Mouse (Mus musculus) liver, postnatal 0 days (tissue): ENCODE measurements around the gene Ntm. TPM values are rescaled to one million over a fixed set of nuclear protein-coding genes. Genes with fewer than 3 reads are reported as not detected.

Experiments used
- ATAC-seq: fragments of 200-750 bp; cut with Nextera tagmentation; 2 replicates; pipeline ENCODE4 v1.8.0; 2017; ENCODE audit warnings: mild to moderate bottlenecking, moderate library complexity
- DNase-seq: peaks from one replicate; pipeline ENCODE4 v3.0.0-alpha.2; 2016
- H3K27ac ChIP-seq: fragments of 300-500 bp; sonication (generic); 2 replicates; pipeline ENCODE4 v1.5.1; 2014; ENCODE audit warnings: antibody characterized with exemption, moderate library complexity, mild to moderate bottlenecking, low read depth
- H3K27me3 ChIP-seq: fragments of 300-500 bp; sonication (generic); 2 replicates; pipeline ENCODE4 v1.6.1; 2014; ENCODE audit warnings: low read length, control low read depth, mixed read lengths; ENCODE audit not compliant: insufficient read depth
- H3K36me3 ChIP-seq: fragments of 300-500 bp; sonication (generic); replicated peaks from 2 replicates; pipeline ENCODE4 v1.6.1; 2014; ENCODE audit warnings: mild to moderate bottlenecking, control low read depth, low read length, moderate library complexity, mixed read lengths; ENCODE audit not compliant: insufficient read depth
- H3K4me1 ChIP-seq: fragments of 300-500 bp; sonication (generic); 2 replicates; pipeline ENCODE4 v1.6.1; 2014; ENCODE audit warnings: antibody characterized with exemption, mild to moderate bottlenecking, control low read depth; ENCODE audit not compliant: insufficient read depth
- H3K4me2 ChIP-seq: fragments of 300-500 bp; sonication (generic); 2 replicates; pipeline ENCODE4 v1.6.1; 2014; ENCODE audit warnings: low read depth, mild to moderate bottlenecking, low read length, moderate library complexity, mixed read lengths
- H3K4me3 ChIP-seq: fragments of 300-500 bp; sonication (generic); 2 replicates; pipeline ENCODE4 v1.5.1; 2014; ENCODE audit warnings: low read depth, low read length
- H3K9ac ChIP-seq: fragments of 300-500 bp; sonication (generic); replicated peaks from 2 replicates; pipeline ENCODE4 v1.6.1; 2014; ENCODE audit warnings: mild to moderate bottlenecking, moderate library complexity
- H3K9me3 ChIP-seq: fragments of 300-500 bp; sonication (generic); 2 replicates; pipeline ENCODE4 v1.6.1; 2016; ENCODE audit warnings: mild to moderate bottlenecking, control low read depth, low read length, mixed read lengths
- CTCF ChIP-seq: sonication (generic); IDR thresholded peaks from 2 replicates; pipeline ENCODE4 v1.5.1; 2016; ENCODE audit warnings: antibody characterized with exemption, low read depth
- EP300 ChIP-seq: IDR thresholded peaks from 2 replicates; pipeline ENCODE4 v1.6.1; 2016; ENCODE audit warnings: antibody characterized with exemption, low read depth, mild to moderate bottlenecking
- WGBS: fragments of 180-500 bp; shearing (Covaris S2); extraction: QIAGEN DNeasy Blood & Tissue Kit; methylation state at CpG from one replicate; pipeline ENCODE4 v1.1.7; 2014; ENCODE audit not compliant: insufficient replicate concordance; 5-methylcytosine and 5-hydroxymethylcytosine counted together
- polyA plus RNA-seq: library from polyadenylated mRNA; unstranded; fragments of >200 nt; fragmentation: Nextera tagmentation; extraction: Ambion mirVana; gene quantifications from 2 replicates; pipeline ENCODE4 v1.2.1, GENCODE M21; 2015

The Ntm gene
- polyA plus RNA-seq, 1 experiment from 2014 or later = 1.00 TPM

- Histone ChIP-seq H3K27me3 (no peaks in the 10 kb centered on the region), H3K27ac (no peak overlapping the region), H3K9ac (no peak overlapping the region), H3K36me3 (no peaks in the 10 kb centered on the region), H3K4me2 (no peak overlapping the region), H3K9me3 (no peaks in the 10 kb centered on the region), H3K4me1 (no peaks in the 10 kb centered on the region), H3K4me3 (no peak overlapping the region)
- TF ChIP-seq CTCF = no peak
- TF ChIP-seq EP300 = no peak
- ATAC-seq = no peak
- DNase-seq = no peak
These were observed 677.8 kb downstream of the Ntm start for GRCm38 (mm10) chr9:29285144-29285543.

- no peak overlapping the region for H3K27ac ChIP-seq
- WGBS = 79% methylated on average over 3 of the region's 3 CpGs
These were observed 690.1 kb downstream of the Ntm start for GRCm38 (mm10) chr9:29272861-29273260.

GRCm38 (mm10) chr9:29269988-29270387, 693.0 kb downstream of the Ntm start:
- no peak for DNase-seq
- WGBS = 68% methylated on average over 6 of the region's 6 CpGs
- H3K9ac ChIP-seq = no peak overlapping the region
- H3K4me2 ChIP-seq = no peak overlapping the region
- no peak overlapping the region for H3K4me3 ChIP-seq
- H3K4me1 ChIP-seq = no peaks in the 10 kb centered on the region
- no peaks in the 10 kb centered on the region for H3K27me3 ChIP-seq
- H3K9me3 ChIP-seq = no peaks in the 10 kb centered on the region
- H3K36me3 ChIP-seq = no peaks in the 10 kb centered on the region
- no peak overlapping the region for H3K27ac ChIP-seq
- no peak for ATAC-seq
- TF ChIP-seq EP300 = no peak
- TF ChIP-seq CTCF = no peak

More at GRCm38 (mm10) chr9:29272861-29273260, 690.1 kb downstream of the Ntm start:
- no peaks in the 10 kb centered on the region for H3K36me3 ChIP-seq
- H3K27me3 ChIP-seq = no peaks in the 10 kb centered on the region
- no peak for DNase-seq
- H3K4me3 ChIP-seq = no peak overlapping the region
- no peaks in the 10 kb centered on the region for H3K9me3 ChIP-seq
- H3K4me2 ChIP-seq = no peak overlapping the region
- ATAC-seq = no peak
- no peaks in the 10 kb centered on the region for H3K4me1 ChIP-seq
- H3K9ac ChIP-seq = no peak overlapping the region
- TF ChIP-seq EP300 (no peak), CTCF (no peak)

GRCm38 (mm10) chr9:29269277-29269646, 693.7 kb downstream of the Ntm start:
- no peaks in the 10 kb centered on the region for H3K27me3 ChIP-seq
- H3K36me3 ChIP-seq = no peaks in the 10 kb centered on the region
- DNase-seq (no peak), ATAC-seq (no peak)
- no peak overlapping the region for H3K9ac ChIP-seq
- TF ChIP-seq CTCF = no peak
- no peak for TF ChIP-seq EP300
- no peaks in the 10 kb centered on the region for H3K4me1 ChIP-seq
- no peak overlapping the region for H3K4me3 ChIP-seq
- 77% methylated on average over 2 of the region's 2 CpGs for WGBS
- H3K4me2 ChIP-seq = no peak overlapping the region
- no peaks in the 10 kb centered on the region for H3K9me3 ChIP-seq
- H3K27ac ChIP-seq = no peak overlapping the region

GRCm38 (mm10) chr9:29268583-29269276, 694.2 kb downstream of the Ntm start:
- Histone ChIP-seq H3K27me3 (no peaks in the 10 kb centered on the region), H3K4me3 (no peak overlapping the region), H3K4me1 (no peaks in the 10 kb centered on the region), H3K4me2 (no peak overlapping the region), H3K9me3 (no peaks in the 10 kb centered on the region), H3K27ac (no peak overlapping the region), H3K9ac (no peak overlapping the region), H3K36me3 (no peaks in the 10 kb centered on the region)
- no peak for DNase-seq
- no peak for ATAC-seq
- 70% methylated on average over 10 of the region's 10 CpGs for WGBS
- no peak for TF ChIP-seq EP300
- TF ChIP-seq CTCF = no peak

- no peak overlapping the region for H3K4me3 ChIP-seq
- 35% methylated on average over 3 of the region's 3 CpGs for whole genome bisulfite sequencing
- H3K9ac ChIP-seq = no peak overlapping the region
- no peaks in the 10 kb centered on the region for H3K36me3 ChIP-seq
- ATAC-seq (no peak), DNase-seq (no peak)
- no peak overlapping the region for H3K27ac ChIP-seq
- TF ChIP-seq EP300 = no peak
- no peak for TF ChIP-seq CTCF
- no peaks in the 10 kb centered on the region for H3K4me1 ChIP-seq
- H3K27me3 ChIP-seq = no peaks in the 10 kb centered on the region
- no peaks in the 10 kb centered on the region for H3K9me3 ChIP-seq
- H3K4me2 ChIP-seq = no peak overlapping the region
These were observed 695.3 kb downstream of the Ntm start for GRCm38 (mm10) chr9:29267663-29268062.

- no peaks in the 10 kb centered on the region for H3K9me3 ChIP-seq
- DNase-seq (no peak), ATAC-seq (no peak)
- H3K4me3 ChIP-seq = no peak overlapping the region
- 71% methylated on average over 4 of the region's 4 CpGs for WGBS
- no peak overlapping the region for H3K4me2 ChIP-seq
- H3K27ac ChIP-seq = no peak overlapping the region
- H3K9ac ChIP-seq = no peak overlapping the region
- H3K4me1 ChIP-seq = no peaks in the 10 kb centered on the region
- TF ChIP-seq CTCF = no peak
- TF ChIP-seq EP300 = no peak
- no peaks in the 10 kb centered on the region for H3K36me3 ChIP-seq
- H3K27me3 ChIP-seq = no peaks in the 10 kb centered on the region
These were observed 697.8 kb downstream of the Ntm start for GRCm38 (mm10) chr9:29265177-29265576.
